Mouse (Mus musculus): ENCODE measurements around the gene Dgat2l6.
A peak's percentile ranks its signal among the peaks of the same experiment; 100 is the strongest.

Dgat2l6 gene

GRCm38 (mm10) chrX:100524471-100524870 is at the start of gene Dgat2l6:
TSS of gene Dgat2l6 (plus strand) at chrX:100524838.
- DNase-seq (ENCODE audit: low spot score): no peak

GRCm38 (mm10) chrX:100475569-100476223 is 48.9 kb upstream of the Dgat2l6 start:
- no peak for DNase-seq (ENCODE audit: low spot score)

- DNase-seq (ENCODE audit: low spot score): peak; percentile 28
These were observed 44.3 kb upstream of the Dgat2l6 start for GRCm38 (mm10) chrX:100480317-100480716.

GRCm38 (mm10) chrX:100493500-100494067 is 31.1 kb upstream of the Dgat2l6 start:
- DNase-seq (ENCODE audit: low spot score): no peak

GRCm38 (mm10) chrX:100494068-100494978 is 30.3 kb upstream of the Dgat2l6 start, which contains the start of gene Igbp1:
TSS of gene Igbp1 (plus strand) at chrX:100494291.
- peak; percentile 80 for DNase-seq (ENCODE audit: low spot score)

- DNase-seq (ENCODE audit: low spot score): no peak
These were observed 20.3 kb upstream of the Dgat2l6 start for GRCm38 (mm10) chrX:100504175-100504851.

- DNase-seq (ENCODE audit: low spot score): no peak
These were observed 16.5 kb upstream of the Dgat2l6 start for GRCm38 (mm10) chrX:100508164-100508563.

GRCm38 (mm10) chrX:100509921-100510320 is 14.7 kb upstream of the Dgat2l6 start:
- no peak for DNase-seq (ENCODE audit: low spot score)

GRCm38 (mm10) chrX:100516683-100517082 is 8.0 kb upstream of the Dgat2l6 start:
- DNase-seq (ENCODE audit: low spot score): no peak

- no peak for DNase-seq (ENCODE audit: low spot score)
These were observed 7.0 kb upstream of the Dgat2l6 start for GRCm38 (mm10) chrX:100517626-100518025.

- no peak for DNase-seq (ENCODE audit: low spot score)
These were observed 6.1 kb upstream of the Dgat2l6 start for GRCm38 (mm10) chrX:100518532-100518931.

GRCm38 (mm10) chrX:100556026-100556425 is 31.4 kb downstream of the Dgat2l6 start:
- no peak for DNase-seq (ENCODE audit: low spot score)

- no peak for DNase-seq (ENCODE audit: low spot score)
These were observed 41.1 kb downstream of the Dgat2l6 start for GRCm38 (mm10) chrX:100565696-100566095.

- no peak for DNase-seq (ENCODE audit: low spot score)
These were observed 47.3 kb downstream of the Dgat2l6 start, which contains the start of gene Awat1 for GRCm38 (mm10) chrX:100571951-100572350. TSS of gene Awat1 (plus strand) at chrX:100572251.

- DNase-seq (ENCODE audit: low spot score): no peak
These were observed 70.2 kb downstream of the Dgat2l6 start, which contains the start of gene P2ry4 for GRCm38 (mm10) chrX:100594791-100595190. TSS of gene P2ry4 (minus strand) at chrX:100594869.

Measured in ovary, adult 18-20 months (tissue).